7 mouse cellular contexts compared by ENCODE assay signal in the genomic region with DNA sequence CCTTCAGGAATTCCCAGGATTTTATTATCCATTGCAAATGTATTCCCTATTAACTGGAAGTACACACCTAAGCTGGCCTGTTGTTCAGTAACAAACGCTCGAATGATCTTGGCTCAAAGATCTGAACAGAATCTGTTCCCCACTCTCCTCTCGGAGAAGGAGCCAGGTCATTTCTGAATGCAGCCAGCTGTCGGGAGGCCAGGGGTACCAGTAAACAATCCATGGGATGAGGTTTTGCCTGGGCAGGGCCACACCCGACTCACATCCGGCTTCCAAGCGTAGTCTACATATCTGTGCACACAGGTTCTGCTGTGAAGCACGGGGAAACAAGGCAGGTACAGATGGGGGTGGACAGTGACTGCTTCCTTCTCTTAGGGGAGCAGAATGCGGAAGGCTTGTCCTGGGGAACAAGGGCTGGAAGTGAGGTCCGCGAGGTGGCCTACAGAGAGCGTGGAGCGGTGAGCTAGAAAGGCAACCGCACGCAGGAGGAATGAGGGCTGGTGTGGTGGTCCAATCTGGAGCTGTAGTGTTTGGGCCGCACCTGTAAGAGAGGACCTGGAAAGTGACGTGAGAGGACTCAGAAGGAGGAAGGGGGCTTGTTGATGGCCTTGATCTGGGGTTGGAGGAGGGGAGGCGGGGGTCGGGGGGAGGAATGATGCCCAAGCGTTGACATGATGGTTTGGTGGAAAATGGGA. TPM values are rescaled to one million over a fixed set of nuclear protein-coding genes. Genes with fewer than 3 reads are reported as not detected.
DNase-seq lines count a peak whose midpoint lies in the region; ATAC-seq lines count a peak whose summit lies in the region.

No protein-coding gene starts in this region.

- peak overlapping the region; percentile 91 for H3K27ac ChIP-seq in hindbrain, embryonic 14.5 days
- peak overlapping the region; percentile 94 for H3K27ac ChIP-seq in macrophage

- H3K4me3 ChIP-seq in hindbrain, embryonic 14.5 days (replicated peaks; ENCODE audit: low read length), result peak overlapping the region; percentile 52
- peak overlapping the region; percentile 54 for H3K4me3 ChIP-seq in macrophage (ENCODE audit: inconsistent target)

- peak; percentile 14; the same call in 1 of the 2 replicates for ATAC-seq in hindbrain, embryonic 14.5 days (ENCODE audit: low FRiP score)

- 2% methylated on average over 20 of the region's 20 CpGs for WGBS in hindbrain, embryonic 14.5 days
- WGBS in macrophage (ENCODE audit: missing documents), result 10% methylated on average over 20 of the region's 20 CpGs

- peak overlapping the region; percentile 68 for H3K4me2 ChIP-seq in hindbrain, embryonic 14.5 days (replicated peaks)

- intact Hi-C loops in left cerebral cortex, postnatal 10 days (cut with DNase I), result no loop called here

- no peaks in the 10 kb centered on the region for H3K9me3 ChIP-seq in hindbrain, embryonic 14.5 days (ENCODE audit: control insufficient read depth, low read length)

- H3K27me3 ChIP-seq in hindbrain, embryonic 14.5 days (ENCODE audit: control insufficient read depth, insufficient read depth, low read length), result no peaks in the 10 kb centered on the region

- peak; percentile 64 for DNase-seq in MN1 (ENCODE audit: low spot score)
- DNase-seq in cerebellum, adult 11-12 months, result peak; percentile 71
- peak; percentile 46 to 59 for DNase-seq in frontal cortex, postnatal 14 days (ENCODE audit: low spot score in 2 of 2)
- DNase-seq in hindbrain, embryonic 14.5 days (ENCODE audit: low spot score), result no peak
- DNase-seq in left cerebral cortex, postnatal 10 days (ENCODE audit: extremely low spot score in 1 of 2, low spot score in 2 of 2), result peak; percentile 50 to 65
- peak; percentile 74 for DNase-seq in right cerebral cortex, postnatal 25 days

- peaks cover 10% of the 10 kb centered on the region for H3K4me1 ChIP-seq in hindbrain, embryonic 14.5 days (replicated peaks; ENCODE audit: control insufficient read depth, insufficient read depth, low read length)

- H3K9ac ChIP-seq in hindbrain, embryonic 14.5 days, result peak overlapping the region; percentile 73

- H3K36me3 ChIP-seq in hindbrain, embryonic 14.5 days (replicated peaks; ENCODE audit: control insufficient read depth, insufficient read depth), result no peaks in the 10 kb centered on the region
- no peaks in the 10 kb centered on the region for H3K36me3 ChIP-seq in macrophage (ENCODE audit: inconsistent target)

- H3K79me2 ChIP-seq in macrophage (ENCODE audit: inconsistent target), result no peaks in the 10 kb centered on the region

RNA-seq across cellular contexts. Expression of gene Ubc, which starts 16.5 kb away (rescaled TPM):
- 1,333 and 1,355 TPM in 2 replicates for polyA plus RNA-seq in hindbrain, embryonic 14.5 days (2014; fragmentation: Nextera tagmentation; extraction: Ambion mirVana)
- total RNA-seq in left cerebral cortex, postnatal 10 days (2021), result 100 to 1,000 TPM; 831 to 842 TPM
- total RNA-seq in macrophage (2018; cell fraction: chromatin; rRNA removed), result 100 to 1,000 TPM in 23 of 26 experiments, 10 to 100 TPM in 3; 63.9 to 507 (median 213) TPM
- 1,000 to 10,000 TPM in 21 of 26 experiments, 100 to 1,000 TPM in 5; 601 to 2,041 (median 1,305) TPM for total RNA-seq in macrophage (2018; cell fraction: cytosol; rRNA removed)
- total RNA-seq in macrophage (2018; cell fraction: nucleus; rRNA removed), result 100 to 1,000 TPM; 220 to 953 (median 671) TPM
- polyA plus RNA-seq in macrophage (2018), result 431 to 1,072 TPM (median 940 TPM) in 3 replicates

RNA-seq across cellular contexts. Expression of gene Gm10382, which starts 17.3 kb away (rescaled TPM):
- 0.63 TPM in 1 of 2 replicates, not detected in the other for polyA plus RNA-seq in hindbrain, embryonic 14.5 days (2014; fragmentation: Nextera tagmentation; extraction: Ambion mirVana)
- under 1 TPM; 0.39 to 0.56 TPM for total RNA-seq in left cerebral cortex, postnatal 10 days (2021)
- 1 to 10 TPM in 20 of 26 experiments, under 1 TPM in 5, not detected in 1; 0.41 to 6.7 (median 1.5) TPM for total RNA-seq in macrophage (2018; cell fraction: chromatin; rRNA removed)
- under 1 TPM in 20 of 26 experiments, not detected in 6; 0.05 to 0.63 (median 0.18) TPM for total RNA-seq in macrophage (2018; cell fraction: cytosol; rRNA removed)
- total RNA-seq in macrophage (2018; cell fraction: nucleus; rRNA removed), result 10 to 100 TPM in 1 of 26 experiments, 1 to 10 TPM in 18, under 1 TPM in 4, not detected in 3; 0.60 to 10.9 (median 2.2) TPM
- not detected in 3 replicates for polyA plus RNA-seq in macrophage (2018)

RNA-seq across cellular contexts. Expression of gene Dhx37, which starts 27.5 kb away (rescaled TPM):
- polyA plus RNA-seq in hindbrain, embryonic 14.5 days (2014; fragmentation: Nextera tagmentation; extraction: Ambion mirVana), result 6.8 and 10.2 TPM in 2 replicates
- 10 to 100 TPM; 12.2 to 14.5 TPM for total RNA-seq in left cerebral cortex, postnatal 10 days (2021)
- 10 to 100 TPM in 21 of 26 experiments, 1 to 10 TPM in 5; 4.6 to 34.3 (median 17.3) TPM for total RNA-seq in macrophage (2018; cell fraction: chromatin; rRNA removed)
- total RNA-seq in macrophage (2018; cell fraction: cytosol; rRNA removed), result 10 to 100 TPM in 6 of 26 experiments, 1 to 10 TPM in 20; 5.1 to 12.6 (median 8.3) TPM
- total RNA-seq in macrophage (2018; cell fraction: nucleus; rRNA removed), result 10 to 100 TPM in 10 of 26 experiments, 1 to 10 TPM in 16; 5.9 to 22.3 (median 9.2) TPM
- 6.9 to 16.2 TPM (median 11.8 TPM) in 3 replicates for polyA plus RNA-seq in macrophage (2018)

RNA-seq across cellular contexts. Expression of gene Bri3bp, which starts 34.9 kb away (rescaled TPM):
- polyA plus RNA-seq in hindbrain, embryonic 14.5 days (2014; fragmentation: Nextera tagmentation; extraction: Ambion mirVana), result 34.3 and 36.7 TPM in 2 replicates
- total RNA-seq in left cerebral cortex, postnatal 10 days (2021), result 10 to 100 TPM; 81.3 to 83.6 TPM
- 1 to 10 TPM in 13 of 26 experiments, under 1 TPM in 12, not detected in 1; 0.17 to 5.0 (median 1.0) TPM for total RNA-seq in macrophage (2018; cell fraction: chromatin; rRNA removed)
- 1 to 10 TPM; 1.5 to 8.9 (median 3.8) TPM for total RNA-seq in macrophage (2018; cell fraction: cytosol; rRNA removed)
- 1 to 10 TPM; 1.1 to 8.5 (median 2.7) TPM for total RNA-seq in macrophage (2018; cell fraction: nucleus; rRNA removed)
- polyA plus RNA-seq in macrophage (2018), result 3.6 to 7.6 TPM (median 5.6 TPM) in 3 replicates
